Mouse (Mus musculus) neural tube, embryonic 13.5 days (tissue): ENCODE results near the gene Hist1h1a. TPM values are rescaled to one million over a fixed set of nuclear protein-coding genes. Genes with fewer than 3 reads are reported as not detected.

Experiments
- ATAC-seq: fragments of 200-750 bp; cut with Nextera tagmentation; 2 replicates; pipeline ENCODE4 v1.8.0; 2017; ENCODE audit warnings: low read depth, mild to moderate bottlenecking, moderate TSS enrichment, moderate library complexity
- H3K27ac ChIP-seq: fragments of 300-500 bp; sonication (generic); replicated peaks from 2 replicates; pipeline ENCODE4 v1.5.1; 2015; ENCODE audit warnings: moderate library complexity, mild to moderate bottlenecking, inconsistent platforms
- H3K27me3 ChIP-seq: fragments of 300-500 bp; sonication (generic); 2 replicates; pipeline ENCODE4 v1.6.1; 2015; ENCODE audit warnings: mild to moderate bottlenecking, inconsistent platforms
- H3K36me3 ChIP-seq: fragments of 300-500 bp; sonication (generic); 2 replicates; pipeline ENCODE4 v1.6.1; 2015; ENCODE audit warnings: mild to moderate bottlenecking, inconsistent platforms
- H3K4me1 ChIP-seq: fragments of 300-500 bp; sonication (generic); replicated peaks from 2 replicates; pipeline ENCODE4 v1.6.1; 2015; ENCODE audit warnings: inconsistent platforms
- H3K4me2 ChIP-seq: fragments of 300-500 bp; sonication (generic); 2 replicates; pipeline ENCODE4 v1.6.1; 2015; ENCODE audit warnings: inconsistent platforms, mild to moderate bottlenecking, moderate library complexity
- H3K4me3 ChIP-seq: fragments of 300-500 bp; sonication (generic); 2 replicates; pipeline ENCODE4 v1.5.1; 2015; ENCODE audit warnings: mild to moderate bottlenecking, inconsistent platforms
- H3K9ac ChIP-seq: fragments of 300-500 bp; sonication (generic); 2 replicates; pipeline ENCODE4 v1.6.1; 2015; ENCODE audit warnings: moderate library complexity, mild to moderate bottlenecking, inconsistent platforms
- H3K9me3 ChIP-seq: fragments of 300-500 bp; sonication (generic); 2 replicates; pipeline ENCODE4 v1.6.1; 2016; ENCODE audit warnings: inconsistent platforms
- WGBS: fragments of 180-500 bp; shearing (Covaris S2); methylation state at CpG from one replicate; pipeline ENCODE4 v1.1.7; 2015; 5-methylcytosine and 5-hydroxymethylcytosine counted together
- polyA plus RNA-seq: library from polyadenylated mRNA; unstranded; fragments of >200 nt; fragmentation: Nextera tagmentation; extraction: Ambion mirVana; gene quantifications from 2 replicates; pipeline ENCODE4 v1.2.1, GENCODE M21; 2015

Hist1h1a gene
- polyA plus RNA-seq, 1 experiment from 2014 or later, result not detected

GRCm38 (mm10) chr13:23737091-23737490, 26.4 kb upstream of the Hist1h1a start:
- 75% methylated on average over 5 of the region's 5 CpGs for WGBS
- ATAC-seq, result no peak
- no peak overlapping the region for H3K4me3 ChIP-seq
- H3K4me1 ChIP-seq, result peaks cover 28% of the 10 kb centered on the region
- H3K27ac ChIP-seq, result no peak overlapping the region
- no peaks in the 10 kb centered on the region for H3K9me3 ChIP-seq
- H3K27me3 ChIP-seq, result no peaks in the 10 kb centered on the region
- H3K9ac ChIP-seq, result no peak overlapping the region
- H3K4me2 ChIP-seq, result no peak overlapping the region
- no peaks in the 10 kb centered on the region for H3K36me3 ChIP-seq

- no peak for ATAC-seq
- H3K4me3 ChIP-seq, result peak overlapping the region; percentile 48
- no peaks in the 10 kb centered on the region for H3K27me3 ChIP-seq
- H3K4me2 ChIP-seq, result peak overlapping the region; percentile 98
- peaks cover 28% of the 10 kb centered on the region for H3K4me1 ChIP-seq
- H3K9ac ChIP-seq, result peak overlapping the region; percentile 78
- H3K9me3 ChIP-seq, result no peaks in the 10 kb centered on the region
- H3K27ac ChIP-seq, result peak overlapping the region; percentile 90
- WGBS, result 22% methylated on average over 4 of the region's 4 CpGs
- no peaks in the 10 kb centered on the region for H3K36me3 ChIP-seq
Measured at GRCm38 (mm10) chr13:23738041-23738440, 25.4 kb upstream of the Hist1h1a start.

- peaks cover 28% of the 10 kb centered on the region for H3K4me1 ChIP-seq
- H3K4me3 ChIP-seq, result peak within 1 kb of the TSS; percentile 48
- no peaks in the 10 kb centered on the region for H3K27me3 ChIP-seq
- peak within 1 kb of the TSS; percentile 78 for H3K9ac ChIP-seq
- H3K4me2 ChIP-seq, result peak within 1 kb of the TSS; percentile 98
- no peaks in the 10 kb centered on the region for H3K36me3 ChIP-seq
- ATAC-seq, result peak; percentile 95
- under 1% methylated on average over 38 of the region's 38 CpGs for WGBS
- no peaks in the 10 kb centered on the region for H3K9me3 ChIP-seq
- H3K27ac ChIP-seq, result peak within 1 kb of the TSS; percentile 90
Measured at GRCm38 (mm10) chr13:23738677-23739068, 24.8 kb upstream of the Hist1h1a start, which contains the start of gene Hist1h1c. Gene Hist1h1c, plus strand, starts transcription at chr13:23738808.

- no peaks in the 10 kb centered on the region for H3K27me3 ChIP-seq
- peaks cover 28% of the 10 kb centered on the region for H3K4me1 ChIP-seq
- no peaks in the 10 kb centered on the region for H3K36me3 ChIP-seq
- H3K9ac ChIP-seq, result peak overlapping the region; percentile 78
- H3K9me3 ChIP-seq, result no peaks in the 10 kb centered on the region
- H3K4me3 ChIP-seq, result peak overlapping the region; percentile 48
- peak; percentile 93 for ATAC-seq
- WGBS, result under 1% methylated on average over 39 of the region's 39 CpGs
- peak overlapping the region; percentile 98 for H3K4me2 ChIP-seq
- peak overlapping the region; percentile 90 for H3K27ac ChIP-seq
Measured at GRCm38 (mm10) chr13:23739069-23739921, 24.2 kb upstream of the Hist1h1a start.

DNA sequence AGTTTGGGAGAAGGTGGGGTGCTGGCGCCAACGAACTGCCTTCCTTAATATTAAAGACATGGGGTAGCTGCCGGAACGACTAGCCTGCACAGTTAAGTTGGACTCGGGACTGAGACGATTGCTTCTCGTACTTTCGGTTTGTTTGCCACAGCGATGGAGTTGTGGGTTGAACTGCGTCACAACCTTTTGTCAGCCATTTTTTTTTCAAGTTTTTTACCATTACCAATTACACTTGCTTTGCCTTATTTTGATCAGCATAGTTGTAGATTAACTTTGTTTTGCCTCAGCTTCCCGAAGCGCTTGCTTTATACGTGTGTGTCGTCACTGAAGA, 23.6 kb upstream of the Hist1h1a start:
- H3K36me3 ChIP-seq, result no peaks in the 10 kb centered on the region
- H3K9me3 ChIP-seq, result no peaks in the 10 kb centered on the region
- no peaks in the 10 kb centered on the region for H3K27me3 ChIP-seq
- H3K4me3 ChIP-seq, result peak overlapping the region; percentile 48
- H3K4me2 ChIP-seq, result peak overlapping the region; percentile 98
- ATAC-seq, result no peak
- peaks cover 32% of the 10 kb centered on the region for H3K4me1 ChIP-seq
- H3K9ac ChIP-seq, result peak overlapping the region; percentile 78
- peak overlapping the region; percentile 90 for H3K27ac ChIP-seq
- 1% methylated on average over 14 of the region's 14 CpGs for WGBS

GRCm38 (mm10) chr13:23740256-23740840, 23.1 kb upstream of the Hist1h1a start:
- no peaks in the 10 kb centered on the region for H3K36me3 ChIP-seq
- H3K27me3 ChIP-seq, result no peaks in the 10 kb centered on the region
- peaks cover 32% of the 10 kb centered on the region for H3K4me1 ChIP-seq
- H3K9me3 ChIP-seq, result no peaks in the 10 kb centered on the region
- H3K4me2 ChIP-seq, result peak overlapping the region; percentile 98
- H3K9ac ChIP-seq, result peak overlapping the region; percentile 78
- H3K4me3 ChIP-seq, result peak overlapping the region; percentile 48
- H3K27ac ChIP-seq, result peak overlapping the region; percentile 90
- ATAC-seq, result no peak
- 33% methylated on average over 13 of the region's 13 CpGs for WGBS

- Histone ChIP-seq H3K9ac (no peak overlapping the region), H3K36me3 (no peaks in the 10 kb centered on the region), H3K4me2 (peak overlapping the region; percentile 98), H3K9me3 (no peaks in the 10 kb centered on the region), H3K4me3 (no peak overlapping the region), H3K4me1 (peaks cover 32% of the 10 kb centered on the region), H3K27me3 (no peaks in the 10 kb centered on the region), H3K27ac (no peak overlapping the region)
- no peak for ATAC-seq
- WGBS, result 69% methylated on average over 5 of the region's 5 CpGs
Measured at GRCm38 (mm10) chr13:23740910-23741309, 22.6 kb upstream of the Hist1h1a start.

DNA sequence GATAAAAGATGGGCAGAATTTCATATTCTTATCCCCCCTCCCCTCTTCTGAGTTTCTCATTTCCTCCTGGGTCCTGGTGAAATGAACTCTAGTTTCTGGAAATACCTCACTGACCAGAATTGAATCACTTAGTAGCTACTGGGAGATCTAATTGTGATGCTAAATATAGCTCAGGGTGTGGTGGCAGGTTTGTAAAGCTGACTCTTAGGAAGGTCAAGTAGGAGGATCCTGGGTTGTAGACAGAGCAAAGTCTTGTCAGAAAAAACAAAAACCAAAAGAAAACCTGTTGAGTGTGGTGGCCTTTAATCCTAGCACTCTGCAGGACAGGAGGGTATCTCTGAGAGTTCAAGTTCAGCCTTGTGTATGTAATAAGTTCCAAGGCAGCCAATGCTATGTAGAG, 21.5 kb upstream of the Hist1h1a start:
- Histone ChIP-seq H3K36me3 (no peaks in the 10 kb centered on the region), H3K9ac (no peak overlapping the region), H3K27ac (no peak overlapping the region), H3K4me3 (no peak overlapping the region), H3K4me1 (peaks cover 33% of the 10 kb centered on the region), H3K4me2 (no peak overlapping the region), H3K27me3 (no peaks in the 10 kb centered on the region), H3K9me3 (no peaks in the 10 kb centered on the region)
- ATAC-seq, result no peak

- Histone ChIP-seq H3K4me2 (no peak overlapping the region), H3K9me3 (no peaks in the 10 kb centered on the region), H3K27ac (no peak overlapping the region), H3K27me3 (no peaks in the 10 kb centered on the region), H3K4me3 (no peak overlapping the region), H3K9ac (no peak overlapping the region), H3K36me3 (no peaks in the 10 kb centered on the region), H3K4me1 (peaks cover 39% of the 10 kb centered on the region)
- 86% methylated on average over 5 of the region's 5 CpGs for WGBS
- ATAC-seq, result no peak
Measured at GRCm38 (mm10) chr13:23743215-23743614, 20.3 kb upstream of the Hist1h1a start.

GRCm38 (mm10) chr13:23743963-23744362, 19.5 kb upstream of the Hist1h1a start:
- no peak overlapping the region for H3K4me3 ChIP-seq
- H3K9me3 ChIP-seq, result no peaks in the 10 kb centered on the region
- H3K9ac ChIP-seq, result 0 out of 2 replicates have a peak overlapping the region, but pooled peaks have one; percentile 31
- no peaks in the 10 kb centered on the region for H3K27me3 ChIP-seq
- no peaks in the 10 kb centered on the region for H3K36me3 ChIP-seq
- peaks cover 39% of the 10 kb centered on the region for H3K4me1 ChIP-seq
- WGBS, result 51% methylated on average over 4 of the region's 4 CpGs
- H3K27ac ChIP-seq, result 0 out of 2 replicates have a peak overlapping the region, but pooled peaks have one; percentile 9
- peak overlapping the region; percentile 71 for H3K4me2 ChIP-seq
- no peak for ATAC-seq

- Histone ChIP-seq H3K36me3 (no peaks in the 10 kb centered on the region), H3K9ac (peak overlapping the region; percentile 52; the same call in 1 of the 2 replicates)
- WGBS, result 1% methylated on average over 16 of the region's 36 CpGs
Measured at GRCm38 (mm10) chr13:23744421-23745380, 18.8 kb upstream of the Hist1h1a start.

More at GRCm38 (mm10) chr13:23744421-23745380, 18.8 kb upstream of the Hist1h1a start:
- H3K27ac ChIP-seq, result 0 out of 2 replicates have a peak overlapping the region, but pooled peaks have one; percentile 9
- peaks cover 33% of the 10 kb centered on the region for H3K4me1 ChIP-seq
- peak overlapping the region; percentile 41 for H3K4me3 ChIP-seq
- H3K9me3 ChIP-seq, result no peaks in the 10 kb centered on the region
- ATAC-seq, result no peak
- H3K4me2 ChIP-seq, result peak overlapping the region; percentile 71
- no peaks in the 10 kb centered on the region for H3K27me3 ChIP-seq
